Mouse (Mus musculus) kidney, adult 2 months (tissue): ENCODE measurements around the gene Cyth4.

Experiments
- CTCF ChIP-seq: fragments of 200-500 bp; conservative IDR thresholded peaks from 2 replicates; pipeline ENCODE4 v1.5.1; 2011; ENCODE audit warnings: low read depth, mild to moderate bottlenecking, control low read depth, low read length, moderate library complexity, mixed read lengths; ENCODE audit not compliant: insufficient read depth, insufficient read length
- POLR2A ChIP-seq: fragments of 200-500 bp; IDR thresholded peaks from one replicate; pipeline ENCODE4 v1.6.1; 2011; ENCODE audit warnings: low read depth, low read length, control low read depth

DNA sequence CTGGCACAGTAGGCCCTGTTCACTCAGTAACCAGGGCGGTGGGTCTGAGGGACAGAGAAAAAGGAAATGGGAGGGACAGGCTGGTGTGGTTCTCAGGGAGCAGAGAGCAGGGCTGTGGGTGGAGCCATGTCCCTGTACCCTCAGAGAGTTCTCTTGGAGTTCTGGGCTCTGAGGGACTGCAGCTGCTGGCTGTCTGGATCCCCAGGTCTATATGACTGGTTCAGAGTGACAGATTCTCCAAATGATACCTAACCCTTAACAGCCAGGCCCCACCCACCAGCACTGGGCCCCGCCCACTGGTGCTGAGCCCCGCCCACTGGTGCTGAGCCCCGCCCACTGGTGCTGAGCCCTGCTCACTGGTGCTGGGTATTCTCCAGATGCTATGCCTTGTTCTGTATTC is 882 bp downstream of the Cyth4 start:
- TF ChIP-seq POLR2A (no peak), CTCF (no peak)
